Mouse (Mus musculus) kidney, embryonic 16.5 days (tissue): ENCODE data around the gene Scgb1b30. TPM values are rescaled to one million over a fixed set of nuclear protein-coding genes. Genes with fewer than 3 reads are reported as not detected.
A peak's percentile ranks its signal among the peaks of the same experiment; 100 is the strongest.

Experiments
- ATAC-seq: fragments of 200-750 bp; cut with Nextera tagmentation; 2 replicates; pipeline ENCODE4 v1.8.0; 2017; ENCODE audit warnings: moderate TSS enrichment; ENCODE audit not compliant: low FRiP score, low TSS enrichment
- H3K27ac ChIP-seq: fragments of 300-500 bp; sonication (generic); 2 replicates; pipeline ENCODE4 v1.5.1; 2014; ENCODE audit warnings: low read length
- H3K27me3 ChIP-seq: fragments of 300-500 bp; sonication (generic); 2 replicates; pipeline ENCODE4 v1.6.1; 2014; ENCODE audit warnings: low read length, control low read depth, mixed read lengths; ENCODE audit not compliant: insufficient read depth
- H3K36me3 ChIP-seq: fragments of 300-500 bp; sonication (generic); 2 replicates; pipeline ENCODE4 v1.6.1; 2014; ENCODE audit warnings: low read length, control low read depth, mixed read lengths; ENCODE audit not compliant: insufficient read depth
- H3K4me1 ChIP-seq: fragments of 300-500 bp; sonication (generic); 2 replicates; pipeline ENCODE4 v1.6.1; 2014; ENCODE audit warnings: low read length, control low read depth, mixed read lengths; ENCODE audit not compliant: insufficient read depth
- H3K4me2 ChIP-seq: fragments of 300-500 bp; sonication (generic); replicated peaks from 2 replicates; pipeline ENCODE4 v1.6.1; 2014; ENCODE audit warnings: low read depth, low read length
- H3K4me3 ChIP-seq: fragments of 300-500 bp; sonication (generic); 2 replicates; pipeline ENCODE4 v1.5.1; 2014; ENCODE audit warnings: mild to moderate bottlenecking, low read length
- H3K9ac ChIP-seq: fragments of 300-500 bp; sonication (generic); replicated peaks from 2 replicates; pipeline ENCODE4 v1.6.1; 2014; ENCODE audit warnings: low read length
- H3K9me3 ChIP-seq: fragments of 300-500 bp; sonication (generic); 2 replicates; pipeline ENCODE4 v1.6.1; 2016; ENCODE audit warnings: low read length, control low read depth
- WGBS: fragments of 180-500 bp; shearing (Covaris S2); extraction: QIAGEN DNeasy Blood & Tissue Kit; methylation state at CpG from one replicate; pipeline ENCODE4 v1.1.7; 2014; 5-methylcytosine and 5-hydroxymethylcytosine counted together
- polyA plus RNA-seq: library from polyadenylated mRNA; unstranded; fragments of >200 nt; fragmentation: Nextera tagmentation; extraction: Ambion mirVana; gene quantifications from 2 replicates; pipeline ENCODE4 v1.2.1, GENCODE M21; 2015

Gene Scgb1b30
- polyA plus RNA-seq, 1 experiment from 2014 or later: not detected

DNA sequence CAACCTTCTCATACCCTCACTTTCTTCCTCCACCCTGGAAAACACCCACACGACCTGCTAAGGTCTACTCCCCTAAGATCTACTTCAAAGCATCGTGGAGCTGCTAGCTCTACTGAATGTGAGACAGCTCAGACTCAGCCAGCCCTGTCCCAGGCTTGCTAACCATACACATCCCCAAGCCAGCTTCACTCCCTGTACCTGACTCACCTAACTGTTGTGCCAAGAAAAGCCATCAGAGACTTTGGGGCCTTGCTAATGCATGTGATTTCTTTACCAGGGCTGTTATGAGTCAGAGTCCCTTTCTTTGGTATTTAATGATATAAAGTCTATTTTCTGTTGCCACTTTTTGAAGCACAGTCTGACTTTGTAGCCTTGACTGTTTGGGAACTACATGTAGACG, 35.9 kb downstream of the Scgb1b30 start:
- Histone ChIP-seq H3K36me3 (peaks cover 19% of the 10 kb centered on the region), H3K4me3 (peak overlapping the region; percentile 84), H3K27me3 (no peaks in the 10 kb centered on the region), H3K27ac (0 out of 2 replicates have a peak overlapping the region, but pooled peaks have one; percentile 17), H3K9ac (0 out of 2 replicates have a peak overlapping the region, but pooled peaks have one; percentile 93), H3K4me2 (peak overlapping the region; percentile 69), H3K9me3 (peaks cover 6% of the 10 kb centered on the region), H3K4me1 (peaks cover 18% of the 10 kb centered on the region)
- no peak for ATAC-seq
- WGBS: 55% methylated on average over 3 of the region's 3 CpGs

DNA sequence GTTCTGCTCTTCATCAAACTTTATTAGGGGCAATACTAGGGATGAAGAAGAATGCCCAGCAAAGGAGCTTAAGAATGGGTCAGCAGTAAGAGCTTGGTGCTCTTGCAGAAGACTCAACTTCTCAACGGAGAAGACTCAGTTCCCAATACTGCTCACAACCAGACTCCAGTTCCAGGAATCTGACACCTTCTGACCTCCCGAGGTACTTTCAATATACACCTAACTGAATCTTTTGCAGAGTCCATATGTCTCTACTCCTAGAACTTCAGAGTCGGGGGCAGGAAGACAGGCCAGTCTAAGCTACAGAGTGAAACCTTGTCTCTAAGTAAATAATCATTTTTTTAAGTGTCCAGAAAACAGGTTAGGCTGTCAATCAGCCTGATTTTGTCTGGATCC, 36.7 kb downstream of the Scgb1b30 start:
- Histone ChIP-seq H3K9me3 (peaks cover 4% of the 10 kb centered on the region), H3K4me1 (peaks cover 18% of the 10 kb centered on the region), H3K27me3 (no peaks in the 10 kb centered on the region), H3K27ac (peak overlapping the region; percentile 25; the same call in 1 of the 2 replicates), H3K4me3 (peak overlapping the region; percentile 84), H3K36me3 (peaks cover 11% of the 10 kb centered on the region), H3K4me2 (peak overlapping the region; percentile 69), H3K9ac (peak overlapping the region; percentile 93)
- peak; percentile 3; the same call in 1 of the 2 replicates for ATAC-seq
- WGBS: 1% methylated on average over 3 of the region's 3 CpGs

DNA sequence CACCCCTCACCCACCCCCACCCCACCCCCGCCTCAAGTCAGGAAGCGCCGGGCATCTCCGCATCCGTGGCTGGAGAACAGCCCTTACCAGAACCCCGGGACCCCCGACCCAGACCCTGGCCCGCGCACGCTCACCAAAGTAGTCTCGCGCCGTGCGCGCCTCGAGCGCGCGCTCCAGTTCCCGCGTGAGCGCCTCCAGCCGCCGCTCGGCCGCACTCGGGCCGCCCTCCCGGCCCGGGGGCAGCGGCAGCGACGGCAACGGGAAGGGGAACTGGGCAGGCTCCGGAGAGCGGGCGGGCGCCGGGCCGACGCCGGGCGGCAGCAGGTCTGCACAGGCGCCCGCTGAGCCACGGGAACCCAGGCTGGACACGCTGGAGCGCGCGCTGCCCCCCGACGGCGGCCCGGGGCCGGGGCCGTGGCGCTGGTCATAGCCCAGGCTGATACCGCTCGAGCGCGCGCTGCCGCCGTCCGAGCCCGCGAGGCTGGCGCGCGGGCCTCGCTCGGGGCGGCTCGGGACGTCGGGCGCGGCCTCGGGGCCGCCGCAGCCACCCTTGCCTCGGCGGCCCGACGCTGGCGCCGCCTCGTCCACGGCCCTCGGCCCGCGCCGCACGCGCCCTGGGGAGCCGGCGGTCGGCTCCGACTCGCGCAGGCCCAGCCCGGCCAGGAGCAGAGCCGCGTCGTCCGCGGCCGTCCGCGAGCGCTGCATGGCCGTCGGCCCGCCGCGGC, 37.3 kb downstream of the Scgb1b30 start:
- Histone ChIP-seq H3K4me1 (peaks cover 18% of the 10 kb centered on the region), H3K4me3 (peak overlapping the region; percentile 84), H3K9me3 (no peaks in the 10 kb centered on the region), H3K36me3 (peaks cover 6% of the 10 kb centered on the region; the same call in 1 of the 2 replicates), H3K27me3 (no peaks in the 10 kb centered on the region), H3K9ac (peak overlapping the region; percentile 93), H3K4me2 (peak overlapping the region; percentile 69), H3K27ac (peak overlapping the region; percentile 43)
- ATAC-seq: peak; percentile 74
- under 1% methylated on average over 93 of the region's 116 CpGs for WGBS

DNA sequence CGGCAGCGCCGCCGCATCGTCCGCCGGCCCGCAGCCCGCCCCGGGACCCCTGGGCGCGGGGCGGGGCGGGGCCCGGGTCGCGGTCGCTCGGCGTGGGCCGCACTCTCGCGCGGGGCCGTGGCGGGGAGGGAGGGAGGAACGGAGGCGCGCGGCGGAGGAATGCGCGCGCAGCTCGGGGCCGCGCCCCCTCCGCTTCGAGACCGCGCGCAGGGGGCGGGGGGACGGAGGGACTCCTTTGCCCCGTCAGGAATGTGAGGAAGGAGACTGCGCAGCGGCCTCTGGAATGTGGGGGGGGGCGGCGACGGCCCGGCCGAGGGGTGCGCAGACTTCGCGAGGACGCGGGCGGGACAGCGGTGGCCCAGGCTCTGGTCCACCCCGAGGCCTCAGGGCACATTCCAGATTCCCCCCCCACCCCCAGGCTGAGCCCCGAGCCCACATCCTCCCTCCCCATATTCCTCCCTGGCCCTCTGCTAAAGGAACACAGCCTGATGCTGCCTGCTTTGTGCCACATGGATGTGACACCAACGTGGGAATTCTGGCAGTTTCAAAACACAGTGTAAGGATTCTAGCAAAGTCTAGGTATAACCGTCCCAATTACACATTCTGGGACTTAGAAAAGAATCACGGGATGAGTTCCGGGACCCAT, 38.0 kb downstream of the Scgb1b30 start, which contains the start of gene Wtip:
Gene Wtip, minus strand, starts transcription at position 152 of the 646 bp plus-strand sequence.
- Histone ChIP-seq H3K4me1 (peaks cover 18% of the 10 kb centered on the region), H3K9me3 (no peaks in the 10 kb centered on the region), H3K27ac (peak within 1 kb of the TSS; percentile 43), H3K4me3 (peak within 1 kb of the TSS; percentile 84), H3K9ac (peak within 1 kb of the TSS; percentile 93), H3K36me3 (no peaks in the 10 kb centered on the region), H3K27me3 (no peaks in the 10 kb centered on the region), H3K4me2 (peak within 1 kb of the TSS; percentile 69)
- peak; percentile 95 for ATAC-seq
- WGBS: under 1% methylated on average over 37 of the region's 65 CpGs

DNA sequence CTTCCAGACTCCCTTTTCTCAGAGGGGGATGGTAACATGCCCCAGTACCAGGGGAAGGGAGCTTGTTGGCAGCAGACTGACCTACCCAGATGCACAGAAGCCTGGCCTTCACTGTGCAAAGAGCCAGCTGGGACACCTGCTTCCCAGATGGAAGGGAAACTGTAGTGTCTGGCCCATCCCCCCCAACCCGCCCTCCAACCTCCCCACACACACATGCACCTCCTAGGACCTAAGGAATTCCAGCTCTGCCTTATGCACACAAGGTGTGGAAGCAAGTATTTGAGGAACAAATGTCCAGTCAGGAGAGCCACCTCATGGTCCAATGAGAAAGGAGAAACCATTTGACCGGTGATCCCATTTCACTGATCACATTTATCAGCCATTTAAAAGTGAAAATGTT, 39.1 kb downstream of the Scgb1b30 start:
- Histone ChIP-seq H3K4me2 (no peak overlapping the region), H3K9ac (no peak overlapping the region), H3K4me3 (no peak overlapping the region), H3K4me1 (peaks cover 18% of the 10 kb centered on the region), H3K27ac (peak overlapping the region; percentile 0; the same call in 1 of the 2 replicates), H3K36me3 (peaks cover under 1% of the 10 kb centered on the region; the same call in 1 of the 2 replicates), H3K9me3 (no peaks in the 10 kb centered on the region), H3K27me3 (no peaks in the 10 kb centered on the region)
- no peak for ATAC-seq
- WGBS: 76% methylated on average over 2 of the region's 2 CpGs

DNA sequence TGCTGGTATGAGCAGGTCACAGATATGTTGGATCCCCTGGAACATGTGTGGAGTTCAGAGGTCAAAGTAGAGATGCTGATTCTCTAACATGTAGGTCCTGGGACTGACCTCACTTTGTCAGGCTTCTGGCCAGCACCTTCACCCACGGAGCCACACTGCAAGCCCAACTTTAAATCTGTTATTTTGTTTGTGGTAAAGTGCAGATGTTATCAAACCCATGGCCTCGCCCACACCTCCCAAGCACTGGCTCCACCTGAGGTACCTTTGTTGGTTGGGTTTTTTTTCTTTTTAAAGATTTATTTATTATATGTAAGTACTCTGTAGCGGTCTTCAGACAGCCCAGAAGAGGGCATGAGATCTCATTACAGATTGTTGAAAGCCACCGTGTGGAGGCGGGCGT, 44.3 kb downstream of the Scgb1b30 start:
- H3K36me3 ChIP-seq: peaks cover 50% of the 10 kb centered on the region
- ATAC-seq: peak; percentile 46; the same call in 1 of the 2 replicates

DNA sequence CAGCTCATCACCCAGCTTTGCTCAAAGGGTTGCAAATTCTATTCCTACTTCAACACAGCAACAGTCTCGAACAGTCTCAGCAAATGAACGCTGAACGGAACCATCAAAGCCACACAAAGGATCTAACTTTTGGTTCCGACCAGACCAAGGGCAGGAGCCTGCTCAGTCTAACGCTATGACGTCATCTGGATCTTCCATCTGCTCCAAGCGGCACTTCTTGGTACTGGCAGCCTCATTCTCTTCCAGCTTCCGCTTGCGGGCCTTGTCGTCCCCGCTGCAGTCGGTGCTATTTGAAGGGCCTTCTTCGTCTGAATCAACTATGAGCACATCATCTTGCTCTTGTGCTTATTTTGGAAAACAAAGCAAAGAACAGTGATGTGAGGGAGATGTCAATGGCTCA, 45.9 kb downstream of the Scgb1b30 start:
- WGBS: 96% methylated on average over 13 of the region's 13 CpGs
- no peak for ATAC-seq

More for the DNA sequence above, 44.3 kb downstream of the Scgb1b30 start:
- 86% methylated on average over 6 of the region's 6 CpGs for WGBS
- Histone ChIP-seq H3K27me3 (no peaks in the 10 kb centered on the region), H3K4me2 (no peak overlapping the region), H3K9me3 (no peaks in the 10 kb centered on the region), H3K4me1 (no peaks in the 10 kb centered on the region), H3K27ac (no peak overlapping the region), H3K4me3 (no peak overlapping the region), H3K9ac (no peak overlapping the region)

DNA sequence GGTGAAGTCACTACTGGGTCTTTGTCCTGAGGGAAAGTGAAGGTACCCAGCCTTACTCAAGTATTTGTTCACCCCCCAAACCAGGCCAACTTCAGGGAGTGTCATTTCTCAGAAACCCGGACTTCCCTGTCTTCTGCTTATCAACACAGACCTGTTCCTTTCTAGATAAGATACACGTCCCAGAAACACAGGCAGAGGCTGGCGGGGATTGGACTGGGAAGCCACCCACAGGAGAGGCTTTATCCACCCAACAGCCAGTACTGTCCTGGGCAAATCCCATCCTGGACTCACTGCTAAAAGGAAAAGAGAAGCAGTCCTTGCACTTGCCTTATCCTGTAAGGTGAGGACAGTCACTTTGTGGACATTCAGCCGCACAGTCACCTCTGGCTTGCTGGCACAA, 52.0 kb downstream of the Scgb1b30 start:
- H3K4me2 ChIP-seq: no peak overlapping the region
- no peak for ATAC-seq
- H3K4me3 ChIP-seq: no peak overlapping the region
- 91% methylated on average over 4 of the region's 4 CpGs for WGBS
- H3K27ac ChIP-seq: no peak overlapping the region
- H3K36me3 ChIP-seq: peaks cover 98% of the 10 kb centered on the region
- no peak overlapping the region for H3K9ac ChIP-seq
- no peaks in the 10 kb centered on the region for H3K4me1 ChIP-seq
- H3K9me3 ChIP-seq: peaks cover 5% of the 10 kb centered on the region
- H3K27me3 ChIP-seq: no peaks in the 10 kb centered on the region

More for the DNA sequence above, 45.9 kb downstream of the Scgb1b30 start:
- Histone ChIP-seq H3K27ac (no peak overlapping the region), H3K27me3 (no peaks in the 10 kb centered on the region), H3K36me3 (peaks cover 66% of the 10 kb centered on the region), H3K9ac (no peak overlapping the region), H3K4me2 (no peak overlapping the region), H3K9me3 (no peaks in the 10 kb centered on the region), H3K4me1 (no peaks in the 10 kb centered on the region), H3K4me3 (no peak overlapping the region)
